Mouse (Mus musculus) ES-E14 (cell line): ENCODE results near the gene Tfap4. TPM values are rescaled to one million over a fixed set of nuclear protein-coding genes. Genes with fewer than 3 reads are reported as not detected.
A peak's percentile ranks its signal among the peaks of the same experiment; 100 is the strongest.

Experiments used
- DNase-seq: peaks from one replicate; pipeline ENCODE4 v3.0.0-alpha.2; 2013; ENCODE audit warnings: low read depth, low spot score
- H3K27ac ChIP-seq: 2 replicates; pipeline ENCODE4 v1.5.1; 2012; ENCODE audit warnings: low read depth, mild to moderate bottlenecking, low read length, moderate library complexity, mixed read lengths; ENCODE audit not compliant: poor library complexity, insufficient read depth, severe bottlenecking
- H3K36me3 ChIP-seq: 2 replicates; pipeline ENCODE4 v1.6.1; 2012; ENCODE audit warnings: mild to moderate bottlenecking, low read length, moderate library complexity, mixed read lengths; ENCODE audit not compliant: control insufficient read depth, poor library complexity, insufficient read depth, severe bottlenecking
- H3K4me1 ChIP-seq, 2 experiments: fragments of 150-350 bp in 1 of 2; sonication (generic) in 1 of 2; 2 replicates each; pipeline ENCODE4 v1.6.1; 2012; ENCODE audit warnings: low read length in 2 of 2, mild to moderate bottlenecking in 1 of 2, mixed read lengths in 1 of 2; ENCODE audit not compliant: control insufficient read depth in 2 of 2, insufficient read depth in 2 of 2, poor library complexity in 1 of 2
- H3K4me3 ChIP-seq, 2 experiments: fragments of 150-350 bp in 1 of 2; sonication (generic) in 1 of 2; 2 replicates each; pipeline ENCODE4 v1.5.1; 2012; ENCODE audit warnings: low read length in 2 of 2, low read depth in 1 of 2, mild to moderate bottlenecking in 1 of 2, mixed read lengths in 1 of 2; ENCODE audit not compliant: insufficient read depth in 1 of 2, poor library complexity in 1 of 2, severe bottlenecking in 1 of 2
- H3K9ac ChIP-seq: 2 replicates; pipeline ENCODE4 v1.6.1; 2012; ENCODE audit warnings: low read depth, mild to moderate bottlenecking, low read length, mixed read lengths; ENCODE audit not compliant: poor library complexity, insufficient read depth, severe bottlenecking
- H3K9me3 ChIP-seq: fragments of 150-350 bp; sonication (generic); 2 replicates; pipeline ENCODE4 v1.6.1; 2012; ENCODE audit warnings: low read depth, mild to moderate bottlenecking, low read length; ENCODE audit not compliant: control insufficient read depth, insufficient read depth
- CHD2 ChIP-seq: IDR thresholded peaks from 2 replicates; pipeline ENCODE4 v1.6.1; 2014; ENCODE audit warnings: mild to moderate bottlenecking, low read depth, low read length, inconsistent platforms
- HCFC1 ChIP-seq: IDR thresholded peaks from 2 replicates; pipeline ENCODE4 v1.6.1; 2012; ENCODE audit warnings: low read length, inconsistent platforms, borderline replicate concordance; ENCODE audit not compliant: insufficient read depth
- MAFK ChIP-seq: IDR thresholded peaks from 2 replicates; pipeline ENCODE4 v1.6.1; 2014; ENCODE audit warnings: mild to moderate bottlenecking, low read depth, low read length, inconsistent platforms; ENCODE audit not compliant: insufficient read depth
- ZC3H11A ChIP-seq: IDR thresholded peaks from 2 replicates; pipeline ENCODE4 v1.6.1; 2012; ENCODE audit warnings: low read depth, mild to moderate bottlenecking, inconsistent platforms, low read length, borderline replicate concordance
- ZNF384 ChIP-seq: IDR thresholded peaks from 2 replicates; pipeline ENCODE4 v1.6.1; 2012; ENCODE audit warnings: low read depth, low read length, inconsistent platforms
- in situ Hi-C, 2 experiments: fragments of 600-800 bp; cut with MboI; formaldehyde crosslinking; loops; one replicate each; pipeline ENCODE4 v1.15.1; 2025; ENCODE audit warnings: low sequenced_read_pairs in 2 of 2, inconsistent platforms in 1 of 2; ENCODE audit not compliant: unreplicated experiment in 2 of 2
- total RNA-seq: library from RNA; depleted of rRNA; stranded (reverse); fragments of 300-350 nt; gene quantifications from 2 replicates; pipeline ENCODE4 v1.2.3, GENCODE M21; 2012; rRNA removed

Gene Tfap4
- 15.4 and 19.0 TPM in 2 replicates for total RNA-seq

GRCm38 (mm10) chr16:4559715-4560144, at the start of gene Tfap4:
Tfap4 (minus strand) TSS chr16:4559854.
- no peak for TF ChIP-seq HCFC1
- TF ChIP-seq ZNF384 = peak; percentile 97
- in situ Hi-C loops = no loop called here
- Histone ChIP-seq H3K4me1 (peaks cover 0 to 6% of the 10 kb centered on the region in 2 experiments; a peak in 1 of 4 replicates), H3K9ac (peak within 1 kb of the TSS; percentile 91), H3K9me3 (no peaks in the 10 kb centered on the region), H3K36me3 (peaks cover 2% of the 10 kb centered on the region; the same call in 1 of the 2 replicates), H3K4me3 (peak within 1 kb of the TSS; percentile 80 to 83), H3K27ac (peak within 1 kb of the TSS; percentile 82)
- DNase-seq = peak; percentile 85

GRCm38 (mm10) chr16:4608532-4609059, 48.9 kb upstream of the Tfap4 start:
- in situ Hi-C loops = no loop called here
- DNase-seq = no peak
- H3K9ac ChIP-seq = no peak overlapping the region
- peaks cover 35% of the 10 kb centered on the region for H3K36me3 ChIP-seq
- H3K4me1 ChIP-seq = peaks cover 8 to 47% of the 10 kb centered on the region in 2 experiments
- TF ChIP-seq CHD2 = no peak
- no peak for TF ChIP-seq MAFK
- no peak for TF ChIP-seq ZC3H11A
- TF ChIP-seq ZNF384 = no peak
- no peak for TF ChIP-seq HCFC1
- peak overlapping the region in 1 of 2 experiments; percentile 15; a peak in 1 of 4 replicates for H3K4me3 ChIP-seq
- H3K27ac ChIP-seq = no peak overlapping the region
- H3K9me3 ChIP-seq = no peaks in the 10 kb centered on the region

- peak; percentile 94 for TF ChIP-seq ZC3H11A
- no peak for TF ChIP-seq ZNF384
- no peak for TF ChIP-seq CHD2
- TF ChIP-seq HCFC1 = no peak
- no peak for TF ChIP-seq MAFK
- H3K36me3 ChIP-seq = peaks cover 29% of the 10 kb centered on the region
- no peak overlapping the region for H3K9ac ChIP-seq
- no peak overlapping the region for H3K4me3 ChIP-seq
- peaks cover 12 to 53% of the 10 kb centered on the region in 2 experiments for H3K4me1 ChIP-seq
- in situ Hi-C loops = no loop called here
- H3K27ac ChIP-seq = peak overlapping the region; percentile 5; the same call in 1 of the 2 replicates
- peak; percentile 71 for DNase-seq
- H3K9me3 ChIP-seq = no peaks in the 10 kb centered on the region
Measured at GRCm38 (mm10) chr16:4607818-4608531, 48.3 kb upstream of the Tfap4 start.

- Histone ChIP-seq H3K36me3 (peaks cover 26% of the 10 kb centered on the region), H3K4me3 (no peak overlapping the region), H3K4me1 (peaks cover 18 to 62% of the 10 kb centered on the region in 2 experiments), H3K9ac (no peak overlapping the region), H3K9me3 (no peaks in the 10 kb centered on the region), H3K27ac (no peak overlapping the region)
- in situ Hi-C loops = no loop called here
- no peak for DNase-seq
- TF ChIP-seq HCFC1 = no peak
- no peak for TF ChIP-seq CHD2
- no peak for TF ChIP-seq MAFK
- TF ChIP-seq ZNF384 = no peak
- no peak for TF ChIP-seq ZC3H11A
Measured at GRCm38 (mm10) chr16:4606431-4607084, 46.9 kb upstream of the Tfap4 start.
